Mouse (Mus musculus) heart, embryonic 10.5 days (tissue): ENCODE data around the gene Ano8. TPM values are rescaled to one million over a fixed set of nuclear protein-coding genes. Genes with fewer than 3 reads are reported as not detected.
"Not testable (repeated sequence)": the region's sequence is repeated elsewhere in the genome, so short reads cannot be mapped to it uniquely, and the experiment has no call there.

Experiments
- DNase-seq: peaks from one replicate; pipeline ENCODE4 v3.0.0-alpha.2; 2017; ENCODE audit warnings: low spot score
- H3K27ac ChIP-seq: fragments of 300-500 bp; sonication (generic); 2 replicates; pipeline ENCODE4 v1.5.1; 2016; ENCODE audit warnings: mild to moderate bottlenecking
- H3K27me3 ChIP-seq: fragments of 300-500 bp; sonication (generic); 2 replicates; pipeline ENCODE4 v1.6.1; 2016; ENCODE audit warnings: mild to moderate bottlenecking; ENCODE audit not compliant: poor library complexity, insufficient read depth, severe bottlenecking
- H3K36me3 ChIP-seq: fragments of 300-500 bp; sonication (generic); 2 replicates; pipeline ENCODE4 v1.6.1; 2016; ENCODE audit warnings: mild to moderate bottlenecking, moderate library complexity
- H3K4me1 ChIP-seq: fragments of 300-500 bp; sonication (generic); 2 replicates; pipeline ENCODE4 v1.6.1; 2016; ENCODE audit warnings: mild to moderate bottlenecking
- H3K4me3 ChIP-seq: fragments of 300-500 bp; sonication (generic); 2 replicates; pipeline ENCODE4 v1.5.1; 2016; ENCODE audit warnings: mild to moderate bottlenecking, moderate library complexity
- H3K9me3 ChIP-seq: fragments of 300-500 bp; sonication (generic); 2 replicates; pipeline ENCODE4 v1.6.1; 2016; ENCODE audit warnings: mild to moderate bottlenecking, moderate library complexity
- WGBS: fragments of 180-500 bp; shearing (Covaris S2); methylation state at CpG from one replicate; pipeline ENCODE4 v1.1.7; 2016; 5-methylcytosine and 5-hydroxymethylcytosine counted together
- polyA plus RNA-seq: library from polyadenylated mRNA; unstranded; fragments of >200 nt; fragmentation: Nextera tagmentation; extraction: Ambion mirVana; gene quantifications from 2 replicates; pipeline ENCODE4 v1.2.1, GENCODE M21; 2016

Gene Ano8
- polyA plus RNA-seq, 1 experiment from 2014 or later, result 2.7 TPM

- no peaks in the 10 kb centered on the region for H3K4me1 ChIP-seq
- no peak overlapping the region for H3K27ac ChIP-seq
- H3K9me3 ChIP-seq, result no peaks in the 10 kb centered on the region
- H3K36me3 ChIP-seq, result no peaks in the 10 kb centered on the region
- H3K27me3 ChIP-seq, result peaks cover 22% of the 10 kb centered on the region
- DNase-seq, result no peak
- no peak overlapping the region for H3K4me3 ChIP-seq
- 0% methylated on average over 7 of the region's 7 CpGs for WGBS
Observed at GRCm38 (mm10) chr8:71441404-71441803, 44.4 kb downstream of the Ano8 start.

GRCm38 (mm10) chr8:71437041-71437440 lies 48.7 kb downstream of the Ano8 start:
- no peak for DNase-seq
- H3K9me3 ChIP-seq, result 0 out of 2 replicates have a peak, but pooled peaks cover 2% of the 10 kb centered on the region
- H3K27ac ChIP-seq, result no peak overlapping the region
- H3K27me3 ChIP-seq, result peaks cover 3% of the 10 kb centered on the region
- 41% methylated on average over 3 of the region's 3 CpGs for WGBS
- H3K4me3 ChIP-seq, result no peak overlapping the region
- H3K36me3 ChIP-seq, result no peaks in the 10 kb centered on the region
- no peaks in the 10 kb centered on the region for H3K4me1 ChIP-seq

GRCm38 (mm10) chr8:71432935-71433334 lies 52.8 kb downstream of the Ano8 start:
- H3K36me3 ChIP-seq, H3K27me3 ChIP-seq: not testable (repeated sequence)
- WGBS, result 61% methylated on average over 1 of the region's 1 CpGs

More at GRCm38 (mm10) chr8:71432935-71433334, 52.8 kb downstream of the Ano8 start:
- not testable (repeated sequence) for H3K27ac ChIP-seq, H3K9me3 ChIP-seq, DNase-seq, H3K4me3 ChIP-seq, H3K4me1 ChIP-seq

Other genes starting within 250 kb of the Ano8 start
- 23.0 and 26.7 TPM in 2 replicates for gene Myo9b, start 213.2 kb downstream of the Ano8 start, polyA plus RNA-seq
- 82.8 and 103 TPM in 2 replicates for gene Haus8, start 213.0 kb downstream of the Ano8 start, polyA plus RNA-seq
- 68.7 and 79.5 TPM in 2 replicates for gene Use1, start 119.1 kb downstream of the Ano8 start, polyA plus RNA-seq
- 3.9 and 4.2 TPM in 2 replicates for gene Ocel1, start 114.7 kb downstream of the Ano8 start, polyA plus RNA-seq
- 48.4 and 79.0 TPM in 2 replicates for gene Nr2f6, start 104.0 kb downstream of the Ano8 start, polyA plus RNA-seq
- gene Ushbp1, start 90.2 kb downstream of the Ano8 start, polyA plus RNA-seq, result 6.1 and 7.9 TPM in 2 replicates
- 101 and 111 TPM in 2 replicates for gene Babam1, start 89.1 kb downstream of the Ano8 start, polyA plus RNA-seq
- 33.8 and 35.9 TPM in 2 replicates for gene Ankle1, start 80.0 kb downstream of the Ano8 start, polyA plus RNA-seq
- gene Abhd8, start 22.3 kb downstream of the Ano8 start, polyA plus RNA-seq, result 34.5 and 41.5 TPM in 2 replicates
- 172 and 181 TPM in 2 replicates for gene Mrpl34, start 21.0 kb downstream of the Ano8 start, polyA plus RNA-seq
- gene Dda1, start 16.8 kb downstream of the Ano8 start, polyA plus RNA-seq, result 107 and 128 TPM in 2 replicates
- gene Gtpbp3, start 2.1 kb upstream of the Ano8 start, polyA plus RNA-seq, result 13.2 and 14.7 TPM in 2 replicates
- 174 and 198 TPM in 2 replicates for gene Plvap, start 25.8 kb upstream of the Ano8 start, polyA plus RNA-seq
- 0.99 and 1.3 TPM in 2 replicates for gene Ccdc194, start 39.7 kb upstream of the Ano8 start, polyA plus RNA-seq
- gene Bst2, start 51.5 kb upstream of the Ano8 start, polyA plus RNA-seq, result 16.8 and 20.7 TPM in 2 replicates
- 71.9 and 75.6 TPM in 2 replicates for gene Mvb12a, start 57.0 kb upstream of the Ano8 start, polyA plus RNA-seq
- 0.37 and 0.97 TPM in 2 replicates for gene Tmem221, start 72.9 kb upstream of the Ano8 start, polyA plus RNA-seq
- gene Nxnl1, start 80.6 kb upstream of the Ano8 start, polyA plus RNA-seq, result not detected in 2 replicates
- gene Slc27a1, start 82.9 kb upstream of the Ano8 start, polyA plus RNA-seq, result 19.0 and 19.4 TPM in 2 replicates
- gene Pgls, start 106.2 kb upstream of the Ano8 start, polyA plus RNA-seq, result 195 and 228 TPM in 2 replicates
- gene Fam129c, start 111.7 kb upstream of the Ano8 start, polyA plus RNA-seq, result 1.6 and 3.6 TPM in 2 replicates
- 54.4 and 60.5 TPM in 2 replicates for gene Colgalt1, start 125.0 kb upstream of the Ano8 start, polyA plus RNA-seq
- 0.31 and 0.48 TPM in 2 replicates for gene Unc13a, start 185.8 kb upstream of the Ano8 start, polyA plus RNA-seq
- 6.7 and 9.7 TPM in 2 replicates for gene Jak3, start 190.3 kb upstream of the Ano8 start, polyA plus RNA-seq
- gene Insl3, start 203.3 kb upstream of the Ano8 start, polyA plus RNA-seq, result 0.99 and 1.5 TPM in 2 replicates
- 1.6 and 2.9 TPM in 2 replicates for gene B3gnt3, start 215.8 kb upstream of the Ano8 start, polyA plus RNA-seq
- gene Fcho1, start 239.8 kb upstream of the Ano8 start, polyA plus RNA-seq, result 2.0 and 3.1 TPM in 2 replicates